Mouse (Mus musculus) frontal cortex, postnatal 25 days (tissue): ENCODE results near the gene Serpinf1.
"Not testable (repeated sequence)": the region's sequence is repeated elsewhere in the genome, so short reads cannot be mapped to it uniquely, and the experiment has no call there.

Source experiments
- DNase-seq, 2 experiments: peaks; one replicate each; pipeline ENCODE4 v3.0.0; 2022; ENCODE audit warnings: low spot score in 2 of 2

Gene Serpinf1

GRCm38 (mm10) chr11:75423091-75423490 lies 590 bp upstream of the Serpinf1 start:
- no peak for DNase-seq

DNA sequence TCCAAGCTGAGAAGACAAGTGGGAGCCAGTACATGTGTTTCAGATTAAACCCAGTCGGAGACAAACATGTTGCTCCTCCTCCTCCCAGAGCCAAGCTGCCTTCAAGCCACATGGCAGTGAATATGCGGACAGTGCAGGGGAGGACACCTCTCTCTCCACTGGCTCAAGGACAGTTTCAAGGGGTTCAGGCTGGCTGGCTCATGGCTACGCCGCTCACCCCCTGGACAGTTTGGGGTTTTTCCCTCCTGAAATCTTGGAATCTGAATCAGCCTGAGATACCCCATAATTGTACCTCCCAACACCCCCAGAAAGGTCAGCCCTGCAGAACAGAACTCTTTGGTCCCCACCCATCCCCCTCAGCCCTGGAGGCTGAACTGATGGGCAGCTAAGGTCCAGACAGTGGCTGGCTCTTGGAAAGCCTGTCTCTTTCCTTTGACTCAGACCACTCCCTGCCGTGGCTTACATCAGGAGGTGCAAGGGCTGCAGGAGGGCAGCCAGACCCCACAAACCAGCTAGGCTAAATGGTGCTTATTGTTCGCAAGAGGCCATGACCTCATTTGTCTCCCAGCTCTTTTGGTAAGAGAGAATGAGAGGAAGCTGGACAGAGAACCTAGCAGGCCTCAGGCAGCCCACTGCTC lies 1.0 kb downstream of the Serpinf1 start:
- no peak for DNase-seq

DNA sequence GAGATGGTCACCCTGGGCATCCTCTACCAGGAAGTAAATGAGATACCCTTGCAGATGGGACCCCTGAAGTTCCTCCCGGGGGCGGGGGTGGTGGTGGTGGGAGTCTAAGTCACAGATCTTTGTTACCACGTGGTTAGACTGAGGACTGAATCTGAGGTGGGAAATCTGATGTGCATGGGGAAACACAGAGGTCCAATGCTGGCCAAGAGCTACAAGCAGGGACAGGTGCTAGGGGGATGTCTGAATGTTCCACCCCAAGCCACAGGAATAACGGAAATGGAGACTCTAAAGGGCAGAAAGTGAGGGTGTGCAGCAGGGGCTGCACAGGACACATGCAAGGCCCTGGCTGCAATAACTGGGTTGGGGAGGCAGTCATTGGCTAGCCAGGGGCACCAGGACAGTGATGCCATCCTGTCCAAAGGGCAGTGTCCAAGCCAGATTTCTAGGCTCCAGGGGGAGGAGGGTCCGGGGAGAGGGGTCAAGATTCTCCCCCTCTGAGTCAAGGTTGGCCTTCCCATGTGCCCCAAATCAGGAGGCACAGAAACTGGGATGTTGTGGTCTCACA lies 1.6 kb downstream of the Serpinf1 start:
- no peak for DNase-seq

DNA sequence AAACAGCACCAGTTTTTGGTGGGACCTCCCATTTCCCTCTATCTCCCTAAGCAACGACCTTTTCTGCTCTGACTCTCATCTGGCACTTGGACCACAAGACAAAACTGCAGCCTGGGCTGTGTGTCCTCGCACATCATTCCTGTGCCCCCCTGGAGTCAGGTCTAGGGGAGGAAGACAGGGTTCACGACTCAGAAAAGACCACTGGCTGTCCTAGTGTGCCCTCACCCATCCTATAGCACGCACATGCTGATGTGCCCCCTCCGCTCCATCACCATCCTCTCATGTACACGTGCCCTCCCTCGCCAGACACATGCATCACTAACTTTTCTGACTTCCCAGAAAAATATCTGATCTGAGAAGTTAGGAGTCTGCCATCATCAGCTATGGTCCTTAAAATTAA lies 2.5 kb downstream of the Serpinf1 start:
- no peak for DNase-seq

- no peak for DNase-seq
Measured at GRCm38 (mm10) chr11:75415994-75416393, 6.5 kb downstream of the Serpinf1 start.

GRCm38 (mm10) chr11:75415096-75415495 lies 7.4 kb downstream of the Serpinf1 start:
- DNase-seq = no peak

DNA sequence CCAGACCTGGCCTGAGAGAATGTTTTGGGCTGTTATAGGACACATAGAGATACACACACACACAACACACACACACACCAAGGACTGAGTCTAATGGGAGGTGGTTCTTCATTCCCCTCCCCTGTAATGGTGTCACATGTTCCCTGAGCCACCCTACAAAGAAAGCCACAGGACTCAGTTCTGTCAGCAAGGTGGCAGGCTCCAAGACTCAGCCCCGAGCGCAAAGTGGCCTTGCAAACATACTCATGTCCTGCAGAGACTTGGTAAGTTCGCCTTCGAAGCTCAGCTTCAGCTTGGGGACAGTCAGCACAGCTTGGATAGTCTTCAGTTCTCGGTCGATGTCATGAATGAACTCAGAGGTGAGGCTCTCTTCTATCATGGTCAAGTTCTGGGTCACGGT lies 11.9 kb downstream of the Serpinf1 start:
- DNase-seq = no peak

- no peak for DNase-seq
Measured at GRCm38 (mm10) chr11:75409679-75410575, 12.6 kb downstream of the Serpinf1 start.

- DNase-seq = peak in 1 of 2 experiments; percentile 20
Measured at GRCm38 (mm10) chr11:75406865-75407264, 15.6 kb downstream of the Serpinf1 start.

DNA sequence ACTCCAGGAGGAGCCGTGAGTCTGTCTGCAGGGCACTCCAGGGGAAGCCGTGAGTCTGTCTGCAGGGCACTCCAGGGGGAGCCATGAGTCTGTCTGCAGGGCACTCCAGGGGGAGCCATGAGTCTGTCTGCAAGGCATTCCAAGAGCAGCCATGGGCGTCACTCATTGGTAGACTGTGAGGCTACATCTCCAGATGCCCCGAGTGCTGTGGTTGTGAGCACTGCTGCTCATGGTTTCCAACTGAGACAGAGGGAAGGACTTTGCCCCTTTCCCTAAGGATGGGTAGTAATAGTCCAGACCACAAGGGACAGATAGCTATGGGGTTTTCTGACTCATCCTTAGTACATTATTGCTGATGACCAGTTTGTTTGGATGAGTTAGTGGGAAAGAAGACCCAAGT lies 16.4 kb downstream of the Serpinf1 start:
- no peak for DNase-seq

- DNase-seq = no peak
Measured at GRCm38 (mm10) chr11:75404801-75405200, 17.7 kb downstream of the Serpinf1 start.

GRCm38 (mm10) chr11:75403301-75404052 lies 19.0 kb downstream of the Serpinf1 start:
- no peak for DNase-seq

- peak in 1 of 2 experiments; percentile 24 for DNase-seq
Measured at GRCm38 (mm10) chr11:75402271-75402690, 20.2 kb downstream of the Serpinf1 start.

DNA sequence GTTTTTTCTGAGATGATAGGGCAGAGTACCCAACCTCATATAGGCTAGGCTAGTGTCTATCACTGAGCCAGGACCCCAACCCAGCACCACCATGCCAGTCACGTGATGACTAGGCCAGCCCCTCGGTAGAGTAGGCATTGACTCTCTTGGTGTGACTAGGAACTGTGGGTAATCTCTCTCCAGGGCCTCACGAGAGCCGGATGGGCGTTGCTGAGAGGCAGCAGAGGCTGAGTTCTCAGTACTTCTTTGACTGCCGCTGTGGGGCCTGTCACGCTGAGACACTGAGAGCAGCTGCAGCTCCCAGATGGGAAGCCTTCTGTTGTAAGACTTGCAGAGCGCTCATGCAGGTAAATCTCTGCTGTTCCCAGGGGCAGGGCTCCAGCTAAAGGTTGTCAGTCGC lies 22.4 kb downstream of the Serpinf1 start:
- no peak for DNase-seq

DNA sequence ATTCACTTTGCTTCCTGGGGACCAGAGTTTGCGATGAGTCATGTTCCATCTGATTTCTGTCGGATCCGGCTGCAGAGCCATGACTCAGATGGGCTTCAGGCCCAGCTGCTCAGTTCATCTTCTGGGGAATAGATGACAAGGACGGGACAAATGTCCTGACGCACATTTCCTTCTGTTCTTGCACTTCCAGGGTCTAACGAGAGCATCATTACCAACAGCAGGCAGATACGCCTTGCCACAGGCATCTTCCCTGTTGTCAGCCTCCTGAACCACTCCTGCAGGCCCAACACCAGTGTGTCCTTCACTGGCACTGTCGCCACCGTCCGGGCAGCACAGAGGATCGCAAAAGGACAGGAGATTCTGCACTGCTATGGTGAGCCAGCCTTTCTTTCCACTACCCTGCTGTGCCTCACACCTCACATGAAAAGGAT lies 23.1 kb downstream of the Serpinf1 start:
- peak in 1 of 2 experiments; percentile 30 for DNase-seq

DNA sequence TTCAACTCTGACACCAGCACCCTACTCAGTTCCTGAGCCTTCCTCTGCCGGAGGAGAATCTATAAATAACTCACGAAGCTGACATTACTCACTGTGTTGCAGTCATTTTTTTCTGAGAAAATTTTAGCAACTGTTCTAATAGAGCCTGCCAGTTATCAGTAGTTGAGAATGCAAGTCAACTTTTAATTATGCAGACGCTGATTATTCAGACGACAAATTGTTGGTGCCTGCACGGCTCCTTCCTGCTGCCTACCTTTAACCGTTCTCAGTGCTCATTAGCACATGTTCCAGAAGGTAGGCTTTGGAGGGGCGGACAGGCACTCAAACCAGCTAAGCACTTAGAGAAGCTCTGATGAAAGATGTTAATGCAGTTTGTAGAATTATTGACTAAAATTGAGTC lies 25.0 kb downstream of the Serpinf1 start:
- DNase-seq = no peak

GRCm38 (mm10) chr11:75395611-75396010 lies 26.9 kb downstream of the Serpinf1 start:
- no peak for DNase-seq

- not testable (repeated sequence) for DNase-seq
Measured at GRCm38 (mm10) chr11:75383529-75383928, 39.0 kb downstream of the Serpinf1 start.

DNA sequence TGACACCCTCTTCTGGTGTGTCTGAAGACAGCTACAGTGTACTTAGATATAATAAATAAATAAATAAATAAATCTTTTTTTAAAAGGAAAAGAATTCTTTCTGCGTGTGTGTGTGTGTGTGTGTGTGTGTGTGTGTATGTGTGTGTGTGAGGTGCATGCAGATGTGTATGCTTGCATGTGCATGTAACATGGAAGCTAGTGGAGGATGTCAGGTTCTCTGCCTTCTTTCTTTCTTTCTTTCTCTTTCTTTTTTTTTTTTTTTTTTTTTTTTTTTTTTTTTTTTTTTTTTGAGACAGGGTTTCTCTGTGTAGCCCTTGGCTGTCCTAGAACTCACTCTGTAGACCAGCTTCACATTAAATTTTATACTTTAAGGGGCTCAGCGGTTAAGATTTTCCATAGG lies 43.7 kb downstream of the Serpinf1 start:
- DNase-seq = not testable (repeated sequence)

DNA sequence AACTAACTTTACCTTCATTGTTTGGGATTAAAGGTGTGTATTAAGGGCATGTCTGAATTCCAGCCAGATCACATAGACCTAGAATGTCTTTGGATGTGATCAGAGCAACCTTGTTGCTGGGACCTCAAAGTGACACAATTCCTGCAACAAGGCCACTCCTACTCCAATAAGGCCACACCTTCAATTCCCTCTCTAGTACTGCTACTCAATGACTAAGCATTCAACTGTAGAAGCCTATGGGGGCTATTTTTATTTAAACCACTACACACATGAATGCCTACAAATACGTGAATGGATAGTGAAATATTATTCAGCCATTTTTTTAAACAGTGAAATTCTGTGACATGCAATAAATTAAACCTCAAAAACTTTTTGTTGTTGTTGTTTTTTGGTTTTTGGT lies 45.4 kb downstream of the Serpinf1 start:
- DNase-seq = no peak
